Mouse (Mus musculus) embryonic facial prominence, embryonic 11.5 days (tissue): ENCODE results near the gene Tcerg1l. TPM values are rescaled to one million over a fixed set of nuclear protein-coding genes. Genes with fewer than 3 reads are reported as not detected.

Source experiments
- ATAC-seq: fragments of 200-750 bp; cut with Nextera tagmentation; replicated peaks from 2 replicates; pipeline ENCODE4 v1.8.0; 2017; ENCODE audit warnings: low read depth; ENCODE audit not compliant: insufficient number of reproducible peaks, low FRiP score, low TSS enrichment
- DNase-seq: peaks from one replicate; pipeline ENCODE4 v3.0.0-alpha.2; 2015; ENCODE audit warnings: low spot score
- H3K27ac ChIP-seq: fragments of 300-500 bp; sonication (generic); replicated peaks from 2 replicates; pipeline ENCODE4 v1.5.1; 2014; ENCODE audit warnings: mild to moderate bottlenecking, low read depth, low read length, control low read depth
- H3K27me3 ChIP-seq: fragments of 300-500 bp; sonication (generic); 2 replicates; pipeline ENCODE4 v1.6.1; 2014; ENCODE audit warnings: mild to moderate bottlenecking, low read length, moderate library complexity, mixed read lengths; ENCODE audit not compliant: control insufficient read depth, insufficient read depth
- H3K36me3 ChIP-seq: fragments of 300-500 bp; sonication (generic); replicated peaks from 2 replicates; pipeline ENCODE4 v1.6.1; 2014; ENCODE audit warnings: low read depth, mild to moderate bottlenecking, low read length, moderate library complexity, mixed read lengths; ENCODE audit not compliant: control insufficient read depth, insufficient read depth
- H3K4me1 ChIP-seq: fragments of 300-500 bp; sonication (generic); 2 replicates; pipeline ENCODE4 v1.6.1; 2014; ENCODE audit warnings: low read length, mixed read lengths; ENCODE audit not compliant: control insufficient read depth, insufficient read depth
- H3K4me2 ChIP-seq: fragments of 300-500 bp; sonication (generic); 2 replicates; pipeline ENCODE4 v1.6.1; 2014; ENCODE audit warnings: low read depth, mild to moderate bottlenecking, control low read depth, low read length, moderate library complexity
- H3K4me3 ChIP-seq: fragments of 300-500 bp; sonication (generic); 2 replicates; pipeline ENCODE4 v1.5.1; 2014; ENCODE audit warnings: low read depth, low read length, control low read depth
- H3K9ac ChIP-seq: fragments of 300-500 bp; sonication (generic); replicated peaks from 2 replicates; pipeline ENCODE4 v1.6.1; 2014; ENCODE audit warnings: mild to moderate bottlenecking, control low read depth, low read length
- H3K9me3 ChIP-seq: fragments of 300-500 bp; sonication (generic); replicated peaks from 2 replicates; pipeline ENCODE4 v1.6.1; 2016; ENCODE audit warnings: mild to moderate bottlenecking, low read length, inconsistent platforms, mixed read lengths; ENCODE audit not compliant: control insufficient read depth
- WGBS: fragments of 180-500 bp; shearing (Covaris S2); extraction: QIAGEN DNeasy Blood & Tissue Kit; methylation state at CpG from one replicate; pipeline ENCODE4 v1.1.7; 2014; 5-methylcytosine and 5-hydroxymethylcytosine counted together
- polyA plus RNA-seq: library from polyadenylated mRNA; unstranded; fragments of >200 nt; fragmentation: Nextera tagmentation; extraction: Ambion mirVana; gene quantifications from 2 replicates; pipeline ENCODE4 v1.2.1, GENCODE M21; 2014

The Tcerg1l gene
- polyA plus RNA-seq, 1 experiment from 2014 or later, result 1.5 TPM

DNA sequence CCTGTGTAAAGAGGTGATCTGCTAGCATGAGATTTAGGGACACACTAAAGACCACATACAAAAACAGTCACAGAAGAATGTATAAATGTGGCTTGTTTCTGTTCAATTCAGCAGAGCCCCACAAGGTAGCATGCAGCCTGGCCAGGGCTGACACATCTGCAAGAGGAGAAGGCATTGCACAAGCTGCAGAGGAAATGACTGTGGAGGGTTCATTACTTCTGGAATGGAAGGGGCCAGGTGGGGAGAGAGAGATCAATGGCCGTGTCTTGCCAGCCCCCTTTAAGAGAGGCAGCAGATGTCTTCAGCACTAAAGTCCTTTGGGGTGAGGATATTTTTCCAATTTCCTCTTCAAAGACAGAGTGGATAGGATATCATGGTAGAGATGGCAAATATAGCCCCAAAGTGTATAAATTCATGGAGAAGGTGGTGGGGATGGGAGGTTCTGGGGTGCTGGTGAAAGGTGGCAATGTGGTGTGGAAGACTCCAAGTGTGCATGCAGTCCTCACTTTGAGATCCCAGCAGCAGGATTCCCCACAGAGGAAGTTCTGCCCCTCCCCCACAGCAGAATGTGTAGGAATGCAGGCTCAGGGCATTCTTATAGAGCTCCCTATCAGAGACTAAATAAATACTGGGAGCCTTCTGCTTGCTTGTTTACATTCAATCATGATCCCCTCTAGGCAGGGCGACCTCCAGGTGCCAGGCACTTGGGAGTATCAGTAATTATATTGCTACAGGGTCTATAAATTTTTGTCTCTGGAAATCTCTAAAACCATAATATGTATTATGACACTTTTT, 40.7 kb downstream of the Tcerg1l start:
- 41% methylated on average over 2 of the region's 2 CpGs for WGBS
- H3K36me3 ChIP-seq, result no peaks in the 10 kb centered on the region
- peak; percentile 61 for DNase-seq

DNA sequence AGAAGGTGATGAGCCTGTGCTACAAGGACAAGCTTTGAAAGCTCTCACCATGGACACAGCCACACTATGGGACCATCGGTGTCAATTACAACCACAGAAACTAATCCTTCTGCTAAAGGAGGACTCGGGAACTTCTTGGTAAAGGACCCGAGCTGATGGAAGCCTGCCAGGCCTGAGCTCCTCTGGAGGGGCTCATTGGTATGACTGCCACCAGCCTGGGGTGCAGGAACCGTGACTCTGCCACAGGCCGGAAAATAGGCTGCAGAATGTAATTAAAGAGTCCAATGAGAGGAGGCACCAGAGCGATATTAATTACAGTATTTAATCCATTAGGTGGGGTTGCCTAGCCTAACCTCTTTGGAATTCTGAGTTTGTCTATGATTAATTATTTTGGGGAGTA, 52.1 kb downstream of the Tcerg1l start:
- H3K27ac ChIP-seq, result no peak overlapping the region
- no peak overlapping the region for H3K4me2 ChIP-seq
- H3K36me3 ChIP-seq, result no peaks in the 10 kb centered on the region
- no peaks in the 10 kb centered on the region for H3K27me3 ChIP-seq
- H3K4me1 ChIP-seq, result no peaks in the 10 kb centered on the region
- no peak for DNase-seq
- WGBS, result 78% methylated on average over 6 of the region's 6 CpGs
- no peak for ATAC-seq
- no peak overlapping the region for H3K9ac ChIP-seq
- no peak overlapping the region for H3K4me3 ChIP-seq
- H3K9me3 ChIP-seq, result no peaks in the 10 kb centered on the region

More for the DNA sequence above, 40.7 kb downstream of the Tcerg1l start:
- Histone ChIP-seq H3K4me2 (no peak overlapping the region), H3K27me3 (no peaks in the 10 kb centered on the region), H3K9me3 (no peaks in the 10 kb centered on the region), H3K4me3 (no peak overlapping the region), H3K4me1 (no peaks in the 10 kb centered on the region), H3K27ac (no peak overlapping the region), H3K9ac (no peak overlapping the region)
- ATAC-seq, result no peak

DNA sequence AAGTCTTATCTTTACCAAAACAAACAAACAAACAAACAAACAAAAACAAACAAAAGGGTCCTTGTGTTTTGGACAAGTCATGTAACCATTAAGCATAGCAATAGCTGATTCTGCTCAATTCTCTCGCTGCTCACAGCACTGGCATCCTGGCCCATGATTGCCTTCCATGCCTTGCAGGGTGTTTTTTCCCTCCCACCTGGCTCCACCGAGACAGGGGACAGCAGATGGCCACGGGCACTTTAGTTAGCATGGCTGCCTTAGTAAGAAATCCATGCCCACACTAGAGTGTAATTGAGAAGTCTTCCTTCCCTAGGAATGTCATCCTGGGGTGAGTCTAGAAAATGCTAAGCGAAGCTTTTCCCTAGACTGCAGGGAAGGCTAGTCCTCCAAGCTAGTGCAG, 59.1 kb downstream of the Tcerg1l start:
- H3K4me3 ChIP-seq, result no peak overlapping the region
- no peak for ATAC-seq
- no peaks in the 10 kb centered on the region for H3K9me3 ChIP-seq
- H3K4me2 ChIP-seq, result no peak overlapping the region
- H3K9ac ChIP-seq, result no peak overlapping the region
- no peak for DNase-seq
- no peaks in the 10 kb centered on the region for H3K36me3 ChIP-seq
- no peaks in the 10 kb centered on the region for H3K4me1 ChIP-seq
- no peak overlapping the region for H3K27ac ChIP-seq
- no peaks in the 10 kb centered on the region for H3K27me3 ChIP-seq
- WGBS, result 66% methylated on average over 4 of the region's 4 CpGs

DNA sequence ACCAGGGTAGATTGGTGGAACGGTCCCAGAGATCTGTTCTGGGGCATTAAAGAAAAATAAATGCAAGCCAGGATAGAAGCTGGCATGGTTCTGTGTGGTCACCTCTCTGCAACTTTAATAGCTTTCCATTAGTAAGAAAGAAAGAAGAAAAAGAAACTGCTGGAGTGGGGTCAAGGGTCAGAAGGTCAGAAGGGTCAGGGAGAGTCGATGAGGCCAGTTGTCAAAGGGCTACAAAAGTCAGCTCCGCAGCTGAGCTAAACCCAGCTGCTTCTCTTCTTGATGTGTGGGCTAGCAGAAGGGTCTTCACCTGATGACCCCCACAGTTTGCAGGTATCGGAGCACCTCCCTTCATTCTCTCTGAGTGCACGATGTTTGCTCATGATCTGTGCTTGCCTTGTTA, 59.6 kb downstream of the Tcerg1l start:
- Histone ChIP-seq H3K36me3 (no peaks in the 10 kb centered on the region), H3K4me1 (no peaks in the 10 kb centered on the region), H3K4me3 (no peak overlapping the region), H3K27ac (no peak overlapping the region), H3K4me2 (no peak overlapping the region), H3K9me3 (no peaks in the 10 kb centered on the region), H3K9ac (no peak overlapping the region), H3K27me3 (no peaks in the 10 kb centered on the region)
- ATAC-seq, result no peak
- DNase-seq, result no peak
- WGBS, result 30% methylated on average over 5 of the region's 5 CpGs

DNA sequence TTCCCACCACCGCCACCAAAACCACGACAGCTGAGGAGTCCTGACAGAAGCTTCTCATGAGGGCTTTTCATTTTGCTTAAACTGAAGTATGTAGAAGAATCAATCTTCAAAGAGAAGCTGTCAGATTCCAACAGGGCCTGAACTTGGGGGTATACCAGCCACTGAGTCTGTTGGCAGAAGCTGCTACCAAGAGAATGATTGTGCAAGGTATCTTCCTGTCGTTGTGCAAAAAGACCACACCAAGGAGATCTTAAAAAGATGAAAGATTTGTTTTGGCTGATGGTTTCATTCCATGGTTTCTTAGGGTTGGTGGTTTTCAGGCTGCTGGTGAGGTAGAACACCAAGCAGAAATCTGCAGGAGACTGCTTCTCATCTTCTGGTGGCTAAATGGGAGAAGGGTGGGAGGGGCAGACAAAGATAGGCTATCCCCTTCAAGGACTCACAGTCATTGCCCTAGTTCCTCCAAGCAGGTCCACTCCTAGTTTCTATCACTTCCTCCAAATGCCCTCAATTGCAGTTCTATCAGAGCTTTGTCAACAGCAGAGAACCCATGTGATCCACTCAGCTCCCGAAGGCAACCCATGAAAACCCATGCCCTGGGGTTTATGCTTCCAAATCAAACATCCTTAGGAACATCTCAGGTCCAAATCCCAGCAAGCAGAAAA, 64.9 kb downstream of the Tcerg1l start:
- DNase-seq (no peak), ATAC-seq (no peak)
- H3K9me3 ChIP-seq, result no peaks in the 10 kb centered on the region
- no peak overlapping the region for H3K4me2 ChIP-seq
- no peak overlapping the region for H3K4me3 ChIP-seq
- 86% methylated on average over 4 of the region's 4 CpGs for WGBS
- no peak overlapping the region for H3K27ac ChIP-seq
- H3K4me1 ChIP-seq, result no peaks in the 10 kb centered on the region
- H3K27me3 ChIP-seq, result no peaks in the 10 kb centered on the region
- no peak overlapping the region for H3K9ac ChIP-seq
- no peaks in the 10 kb centered on the region for H3K36me3 ChIP-seq

DNA sequence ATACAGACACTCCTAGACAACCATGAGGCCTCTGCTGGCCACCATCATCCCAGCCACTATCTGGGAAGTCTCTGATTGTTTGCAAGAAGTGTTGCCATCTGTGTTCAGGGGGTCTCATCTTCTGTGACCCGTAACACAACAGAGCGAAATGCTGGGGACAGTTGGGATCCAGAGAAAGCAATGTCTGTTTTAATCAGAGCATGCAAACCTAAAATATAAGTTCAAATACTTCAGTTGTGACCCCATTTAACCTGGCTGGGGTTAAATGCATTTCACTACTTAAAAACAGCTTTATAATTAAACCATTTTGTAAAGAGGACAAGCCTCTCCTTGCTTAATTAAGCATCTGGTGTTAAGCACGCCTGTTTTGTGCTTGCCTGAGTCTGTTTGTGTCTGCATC, 66.3 kb downstream of the Tcerg1l start:
- ATAC-seq (no peak), DNase-seq (no peak)
- Histone ChIP-seq H3K4me1 (no peaks in the 10 kb centered on the region), H3K4me3 (no peak overlapping the region), H3K36me3 (no peaks in the 10 kb centered on the region), H3K27me3 (no peaks in the 10 kb centered on the region), H3K4me2 (no peak overlapping the region), H3K9ac (no peak overlapping the region), H3K9me3 (no peaks in the 10 kb centered on the region), H3K27ac (no peak overlapping the region)
- WGBS, result 63% methylated on average over 3 of the region's 3 CpGs

DNA sequence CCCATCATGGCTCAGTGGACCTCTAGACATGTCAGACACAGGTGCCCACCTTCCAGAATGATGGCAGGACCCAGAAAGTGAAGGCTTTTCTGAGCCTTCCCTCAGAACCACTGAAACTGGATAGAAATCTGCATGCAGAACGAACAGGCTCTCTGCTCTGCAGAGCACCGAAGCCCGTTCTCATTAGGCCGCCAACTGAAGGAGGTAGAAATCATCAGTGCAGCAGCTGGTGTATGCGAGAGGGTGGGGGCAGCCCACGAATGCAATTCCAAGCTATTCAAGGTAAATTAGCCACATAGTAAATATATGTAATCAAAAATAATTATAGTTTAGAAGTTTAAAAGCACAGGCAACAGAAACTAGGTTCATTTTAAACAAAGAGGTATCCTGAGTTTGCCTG, 68.9 kb downstream of the Tcerg1l start:
- H3K36me3 ChIP-seq, result no peaks in the 10 kb centered on the region
- H3K4me3 ChIP-seq, result no peak overlapping the region
- no peak for DNase-seq
- no peak overlapping the region for H3K4me2 ChIP-seq
- no peaks in the 10 kb centered on the region for H3K4me1 ChIP-seq
- 72% methylated on average over 6 of the region's 6 CpGs for WGBS
- no peaks in the 10 kb centered on the region for H3K27me3 ChIP-seq
- ATAC-seq, result no peak
- no peak overlapping the region for H3K9ac ChIP-seq
- H3K9me3 ChIP-seq, result no peaks in the 10 kb centered on the region
- H3K27ac ChIP-seq, result no peak overlapping the region

DNA sequence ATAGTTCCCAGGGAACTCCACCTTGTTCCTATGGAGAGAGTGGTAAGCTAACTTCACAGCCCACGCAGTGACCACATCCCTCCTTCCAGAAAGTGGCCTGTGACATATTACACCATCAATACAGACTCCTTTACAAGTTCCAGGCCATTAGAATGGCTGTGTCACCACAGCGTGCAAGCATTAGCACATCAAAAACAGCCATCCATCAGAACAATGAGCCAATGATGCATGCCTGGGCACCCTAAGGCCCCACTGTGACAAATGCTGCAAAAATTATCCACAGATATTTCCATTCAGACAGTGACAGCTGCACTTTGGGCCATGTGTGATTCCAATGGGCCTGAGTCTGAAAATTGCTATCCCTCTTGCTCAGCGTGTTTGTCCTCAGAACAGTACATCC, 70.8 kb downstream of the Tcerg1l start:
- DNase-seq, result no peak
- Histone ChIP-seq H3K4me3 (no peak overlapping the region), H3K27ac (no peak overlapping the region), H3K9me3 (no peaks in the 10 kb centered on the region), H3K9ac (no peak overlapping the region), H3K4me2 (no peak overlapping the region), H3K27me3 (no peaks in the 10 kb centered on the region), H3K36me3 (no peaks in the 10 kb centered on the region), H3K4me1 (no peaks in the 10 kb centered on the region)
- ATAC-seq, result no peak
- WGBS, result 62% methylated on average over 3 of the region's 3 CpGs
